In genomic region chr2:125282334-125283206, GRCm38 (mm10) we compare ENCODE assay signal across 10 mouse cellular contexts. TPM values are rescaled to one million over a fixed set of nuclear protein-coding genes. Genes with fewer than 3 reads are reported as not detected.
DNase-seq lines count a peak whose midpoint lies in the region; ATAC-seq and TF ChIP-seq lines count a peak whose summit lies in the region.
"Had no signal": no experiment of that assay in that cellular context is flagged by ENCODE, and none has a peak within 500 bp of the region (broad histone marks: within the 10 kb centered on the region; RNA-seq: fewer than 3 reads in every experiment).

No protein-coding gene starts in this region.

- H3K27ac ChIP-seq in heart, postnatal 0 days (ENCODE audit: low read depth) = no peak overlapping the region
- no peak overlapping the region for H3K27ac ChIP-seq in heart, embryonic 10.5 days
- H3K27ac ChIP-seq in lung, postnatal 0 days (ENCODE audit: low read length) = no peak overlapping the region
- no peak overlapping the region for H3K27ac ChIP-seq in intestine, postnatal 0 days (ENCODE audit: low read depth, low read length)
- H3K27ac ChIP-seq: midbrain, embryonic 10.5 days had no signal

- H3K36me3 ChIP-seq in heart, postnatal 0 days (replicated peaks; ENCODE audit: control insufficient read depth, insufficient read depth, low read length) = no peaks in the 10 kb centered on the region
- no peaks in the 10 kb centered on the region for H3K36me3 ChIP-seq in heart, embryonic 10.5 days
- no peaks in the 10 kb centered on the region for H3K36me3 ChIP-seq in lung, postnatal 0 days (ENCODE audit: insufficient read depth, low read length)
- no peaks in the 10 kb centered on the region for H3K36me3 ChIP-seq in intestine, postnatal 0 days (ENCODE audit: control insufficient read depth, insufficient read depth)
- H3K36me3 ChIP-seq: midbrain, embryonic 10.5 days had no signal

- no peaks in the 10 kb centered on the region for H3K27me3 ChIP-seq in heart, postnatal 0 days (ENCODE audit: control insufficient read depth, insufficient read depth, low read length)
- H3K27me3 ChIP-seq in heart, embryonic 10.5 days (ENCODE audit: insufficient read depth, poor library complexity, severe bottlenecking) = no peaks in the 10 kb centered on the region
- no peaks in the 10 kb centered on the region for H3K27me3 ChIP-seq in lung, postnatal 0 days (replicated peaks; ENCODE audit: insufficient read depth, low read length)
- H3K27me3 ChIP-seq in intestine, postnatal 0 days (replicated peaks; ENCODE audit: control insufficient read depth, insufficient read depth, low read length) = no peaks in the 10 kb centered on the region

- no peak for TF ChIP-seq CTCF in heart, postnatal 0 days (IDR thresholded peaks at IDR 0.05; ENCODE audit: low read depth)
- no peak for TF ChIP-seq CTCF in lung, postnatal 0 days (IDR thresholded peaks at IDR 0.05)
- TF ChIP-seq CTCF in intestine, postnatal 0 days (IDR thresholded peaks at IDR 0.05; ENCODE audit: low read depth) = no peak

- H3K4me1 ChIP-seq in heart, postnatal 0 days (ENCODE audit: control insufficient read depth, insufficient read depth) = peaks cover 4% of the 10 kb centered on the region; the same call in 1 of the 2 replicates
- H3K4me1 ChIP-seq in heart, embryonic 10.5 days = peaks cover 11% of the 10 kb centered on the region
- H3K4me1 ChIP-seq in lung, postnatal 0 days (ENCODE audit: insufficient read depth, low read depth, low read length) = no peaks in the 10 kb centered on the region
- H3K4me1 ChIP-seq in intestine, postnatal 0 days (replicated peaks; ENCODE audit: control insufficient read depth, insufficient read depth, low read length) = 0 out of 2 replicates have a peak, but pooled peaks cover 5% of the 10 kb centered on the region
- H3K4me1 ChIP-seq: midbrain, embryonic 10.5 days had no signal

- no peaks in the 10 kb centered on the region for H3K9me3 ChIP-seq in heart, postnatal 0 days (replicated peaks; ENCODE audit: control insufficient read depth, low read length)
- H3K9me3 ChIP-seq in heart, embryonic 10.5 days = no peaks in the 10 kb centered on the region
- no peaks in the 10 kb centered on the region for H3K9me3 ChIP-seq in lung, postnatal 0 days (ENCODE audit: low read length)
- H3K9me3 ChIP-seq in intestine, postnatal 0 days (ENCODE audit: control insufficient read depth) = no peaks in the 10 kb centered on the region
- H3K9me3 ChIP-seq: midbrain, embryonic 10.5 days had no signal

- ATAC-seq in heart, postnatal 0 days (ENCODE audit: insufficient read depth, low read depth) = no peak
- no peak for ATAC-seq in lung, postnatal 0 days
- ATAC-seq in intestine, postnatal 0 days = no peak
- ATAC-seq: forebrain, postnatal 0 days; inflammation-experienced regulatory T-cells, adult 6 months had no signal

- 0 out of 2 replicates have a peak overlapping the region, but pooled peaks have one; percentile 5 for H3K4me2 ChIP-seq in heart, postnatal 0 days (ENCODE audit: low read depth, low read length)
- H3K4me2 ChIP-seq in lung, postnatal 0 days (replicated peaks; ENCODE audit: low read depth, low read length) = peak overlapping the region; percentile 20
- H3K4me2 ChIP-seq in intestine, postnatal 0 days (replicated peaks; ENCODE audit: low read depth) = peak overlapping the region; percentile 47

- no peak overlapping the region for H3K9ac ChIP-seq in heart, postnatal 0 days (replicated peaks; ENCODE audit: low read depth, low read length)
- no peak overlapping the region for H3K9ac ChIP-seq in lung, postnatal 0 days (replicated peaks; ENCODE audit: low read depth)
- H3K9ac ChIP-seq in intestine, postnatal 0 days (ENCODE audit: low read depth, low read length) = no peak overlapping the region
- H3K9ac ChIP-seq: forebrain, postnatal 0 days had no signal

- no peak for TF ChIP-seq EP300 in heart, postnatal 0 days (IDR thresholded peaks at IDR 0.05; ENCODE audit: low read depth)
- TF ChIP-seq EP300 in lung, postnatal 0 days (IDR thresholded peaks at IDR 0.05) = no peak

- no peak overlapping the region for H3K4me3 ChIP-seq in heart, postnatal 0 days (ENCODE audit: low read depth, low read length)
- no peak overlapping the region for H3K4me3 ChIP-seq in heart, embryonic 10.5 days
- no peak overlapping the region for H3K4me3 ChIP-seq in lung, postnatal 0 days (ENCODE audit: low read depth, low read length)
- no peak overlapping the region for H3K4me3 ChIP-seq in intestine, postnatal 0 days (ENCODE audit: low read depth, low read length)
- H3K4me3 ChIP-seq: midbrain, embryonic 10.5 days had no signal

- whole genome bisulfite sequencing in heart, postnatal 0 days = 59% methylated on average over 14 of the region's 14 CpGs
- WGBS in heart, embryonic 10.5 days = 65% methylated on average over 14 of the region's 14 CpGs
- 27% methylated on average over 14 of the region's 14 CpGs for WGBS in lung, postnatal 0 days
- WGBS in intestine, postnatal 0 days = 38% methylated on average over 14 of the region's 14 CpGs

- DNase-seq in heart, postnatal 0 days (ENCODE audit: low spot score) = no peak
- no peak for DNase-seq in heart, embryonic 10.5 days (ENCODE audit: low spot score)
- no peak for DNase-seq in lung, postnatal 0 days (ENCODE audit: low spot score)
- DNase-seq in lung, postnatal 25 days (ENCODE audit: low spot score) = no peak
- DNase-seq in cerebellum, adult 9-11 months = no peak
- no peak for DNase-seq in right cerebral cortex, adult 18-20 months
- DNase-seq: forebrain, postnatal 0 days had no signal

RNA-seq across cellular contexts. Expression of gene Dut, which starts 35.6 kb away (rescaled TPM):
- total RNA-seq in heart, postnatal 0 days (2014; rRNA removed; ENCODE audit: low replicate concordance) = 76.1 and 93.0 TPM in 2 replicates
- polyA plus RNA-seq in heart, postnatal 0 days (2015; fragmentation: Nextera tagmentation; extraction: Ambion mirVana) = 69.1 and 73.4 TPM in 2 replicates
- polyA plus RNA-seq in heart, embryonic 10.5 days (2016; fragmentation: Nextera tagmentation; extraction: Ambion mirVana) = 150 and 180 TPM in 2 replicates
- 40.1 and 40.5 TPM in 2 replicates for polyA plus RNA-seq in lung, postnatal 0 days (2015; fragmentation: Nextera tagmentation; extraction: Ambion mirVana)
- polyA plus RNA-seq in intestine, postnatal 0 days (2015; fragmentation: Nextera tagmentation; extraction: Ambion mirVana) = 48.5 and 51.4 TPM in 2 replicates
